Mouse (Mus musculus): ENCODE data around the gene Acsbg2. TPM values are rescaled to one million over a fixed set of nuclear protein-coding genes. Genes with fewer than 3 reads are reported as not detected.

Acsbg2 gene
- polyA plus RNA-seq, 1 experiment = not detected

DNA sequence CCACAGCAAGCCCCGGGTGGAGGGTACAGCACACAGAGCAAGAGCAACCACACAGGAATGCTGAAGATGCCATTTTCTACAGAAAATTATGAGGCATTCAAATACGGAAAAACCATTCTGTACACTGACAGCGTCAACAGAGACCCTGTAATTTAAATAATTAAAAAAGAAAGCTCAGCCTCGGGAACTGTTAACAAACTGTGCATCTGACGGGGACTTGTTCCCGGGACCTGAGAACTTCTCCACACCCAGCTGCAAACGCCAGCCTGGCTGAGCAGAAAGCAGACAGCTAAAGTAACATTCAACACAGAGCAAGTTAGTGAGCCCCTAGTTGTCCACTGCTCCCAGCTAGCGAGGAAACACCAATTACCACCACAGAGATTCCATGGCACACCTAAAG is 72.2 kb downstream of the Acsbg2 start:
- Histone ChIP-seq H3K9me3 (ENCODE audit: control insufficient read depth, low read length) (no peaks in the 10 kb centered on the region), H3K27me3 (ENCODE audit: control insufficient read depth) (no peaks in the 10 kb centered on the region), H3K4me3 (replicated peaks) (no peak overlapping the region), H3K36me3 (ENCODE audit: control insufficient read depth) (peaks cover 100% of the 10 kb centered on the region), H3K4me1 (ENCODE audit: control insufficient read depth) (peaks cover 26% of the 10 kb centered on the region)
- no peak for TF ChIP-seq GATA1 (IDR thresholded peaks at IDR 0.05; ENCODE audit: low read length)
- TF ChIP-seq TAL1 (IDR thresholded peaks at IDR 0.05; ENCODE audit: low read length) = no peak

DNA sequence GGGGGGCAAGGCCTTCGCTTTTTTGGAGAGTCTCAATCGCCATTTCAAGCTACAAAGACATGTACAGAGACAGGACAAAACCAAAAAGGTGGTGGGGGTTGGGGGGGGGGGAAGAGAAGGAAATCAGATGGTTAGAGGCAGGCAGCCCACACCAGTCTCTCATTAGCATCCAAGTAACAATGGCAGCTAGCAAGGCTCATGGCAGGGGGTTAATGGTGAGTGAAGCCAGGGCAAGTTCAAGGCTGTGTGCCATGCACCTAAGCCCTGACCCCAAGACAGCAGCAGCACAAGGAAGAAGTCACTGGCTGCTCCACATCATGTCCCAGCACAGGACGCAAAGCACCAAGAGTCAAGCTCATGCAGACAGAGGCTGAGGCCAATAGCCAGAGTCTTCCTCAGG is 75.0 kb downstream of the Acsbg2 start:
- Histone ChIP-seq H3K9me3 (ENCODE audit: control insufficient read depth, low read length) (no peaks in the 10 kb centered on the region), H3K27me3 (ENCODE audit: control insufficient read depth) (no peaks in the 10 kb centered on the region), H3K36me3 (ENCODE audit: control insufficient read depth) (peaks cover 91% of the 10 kb centered on the region), H3K4me1 (ENCODE audit: control insufficient read depth) (peaks cover 34% of the 10 kb centered on the region), H3K4me3 (replicated peaks) (no peak overlapping the region)
- TF ChIP-seq GATA1 (IDR thresholded peaks at IDR 0.05; ENCODE audit: low read length) (no peak), TAL1 (IDR thresholded peaks at IDR 0.05; ENCODE audit: low read length) (no peak)

- H3K27me3 ChIP-seq (ENCODE audit: control insufficient read depth) = no peaks in the 10 kb centered on the region
- H3K9me3 ChIP-seq (ENCODE audit: control insufficient read depth, low read length) = no peaks in the 10 kb centered on the region
- TF ChIP-seq TAL1 (IDR thresholded peaks at IDR 0.05; ENCODE audit: low read length) = peak; percentile 97
- peak; percentile 87 for TF ChIP-seq GATA1 (IDR thresholded peaks at IDR 0.05; ENCODE audit: low read length)
- H3K4me3 ChIP-seq (replicated peaks) = peak overlapping the region; percentile 68
- H3K4me1 ChIP-seq (ENCODE audit: control insufficient read depth) = peaks cover 72% of the 10 kb centered on the region
- peaks cover 89% of the 10 kb centered on the region for H3K36me3 ChIP-seq (ENCODE audit: control insufficient read depth)
Observed at GRCm38 (mm10) chr17:56793614-56794319, 80.5 kb downstream of the Acsbg2 start.

Other genes with a start within 250 kb of the Acsbg2 start
- gene Lonp1, start 247.6 kb downstream of the Acsbg2 start, polyA plus RNA-seq (2012) = 6.7 TPM in 2 replicates
- not detected in 2 replicates for gene Catsperd, start 246.3 kb downstream of the Acsbg2 start, polyA plus RNA-seq (2012)
- gene Ranbp3, start 201.2 kb downstream of the Acsbg2 start, polyA plus RNA-seq (2012) = 16.4 and 17.4 TPM in 2 replicates
- gene Ndufa11, start 156.7 kb downstream of the Acsbg2 start, polyA plus RNA-seq (2012) = 70.5 and 83.1 TPM in 2 replicates
- 0.22 and 0.55 TPM in 2 replicates for gene Vmac, start 156.4 kb downstream of the Acsbg2 start, polyA plus RNA-seq (2012)
- gene Nrtn, start 116.9 kb downstream of the Acsbg2 start, polyA plus RNA-seq (2012) = 1.4 and 2.2 TPM in 2 replicates
- 2.7 and 3.2 TPM in 2 replicates for gene Dus3l, start 109.7 kb downstream of the Acsbg2 start, polyA plus RNA-seq (2012)
- 0.66 and 0.78 TPM in 2 replicates for gene Prr22, start 104.2 kb downstream of the Acsbg2 start, polyA plus RNA-seq (2012)
- gene Rfx2, start 43.4 kb downstream of the Acsbg2 start, polyA plus RNA-seq (2012) = 26.9 and 29.2 TPM in 2 replicates
- gene 1700061G19Rik, start 1.0 kb upstream of the Acsbg2 start, polyA plus RNA-seq (2012) = not detected in 2 replicates
- 5.1 and 5.8 TPM in 2 replicates for gene Mllt1, start 61.0 kb upstream of the Acsbg2 start, polyA plus RNA-seq (2012)
- gene Acer1, start 107.7 kb upstream of the Acsbg2 start, polyA plus RNA-seq (2012) = 0.01 TPM in 1 of 2 replicates, not detected in the other
- gene Clpp, start 115.9 kb upstream of the Acsbg2 start, polyA plus RNA-seq (2012) = 12.3 and 14.6 TPM in 2 replicates
- gene Alkbh7, start 122.9 kb upstream of the Acsbg2 start, polyA plus RNA-seq (2012) = 2.1 and 2.9 TPM in 2 replicates
- not detected in 2 replicates for gene Pspn, start 125.6 kb upstream of the Acsbg2 start, polyA plus RNA-seq (2012)
- 31.9 and 32.9 TPM in 2 replicates for gene Gtf2f1, start 136.8 kb upstream of the Acsbg2 start, polyA plus RNA-seq (2012)
- gene Gm17949, start 137.0 kb upstream of the Acsbg2 start, polyA plus RNA-seq (2012) = not detected in 2 replicates
- gene Khsrp, start 157.1 kb upstream of the Acsbg2 start, polyA plus RNA-seq (2012) = 31.3 and 33.6 TPM in 2 replicates
- not detected in 2 replicates for gene Slc25a41, start 167.2 kb upstream of the Acsbg2 start, polyA plus RNA-seq (2012)
- gene Crb3, start 184.7 kb upstream of the Acsbg2 start, polyA plus RNA-seq (2012) = 0.05 TPM in 2 replicates
- gene Slc25a23, start 185.4 kb upstream of the Acsbg2 start, polyA plus RNA-seq (2012) = 0.21 and 0.26 TPM in 2 replicates
- gene Dennd1c, start 204.1 kb upstream of the Acsbg2 start, polyA plus RNA-seq (2012) = 0.03 and 0.09 TPM in 2 replicates
- not detected in 2 replicates for gene Tubb4a, start 213.3 kb upstream of the Acsbg2 start, polyA plus RNA-seq (2012)
- gene Tnfsf9, start 230.9 kb upstream of the Acsbg2 start, polyA plus RNA-seq (2012) = 0.04 TPM in 1 of 2 replicates, not detected in the other